8 mouse cellular contexts compared by ENCODE assay signal in the genomic region with DNA sequence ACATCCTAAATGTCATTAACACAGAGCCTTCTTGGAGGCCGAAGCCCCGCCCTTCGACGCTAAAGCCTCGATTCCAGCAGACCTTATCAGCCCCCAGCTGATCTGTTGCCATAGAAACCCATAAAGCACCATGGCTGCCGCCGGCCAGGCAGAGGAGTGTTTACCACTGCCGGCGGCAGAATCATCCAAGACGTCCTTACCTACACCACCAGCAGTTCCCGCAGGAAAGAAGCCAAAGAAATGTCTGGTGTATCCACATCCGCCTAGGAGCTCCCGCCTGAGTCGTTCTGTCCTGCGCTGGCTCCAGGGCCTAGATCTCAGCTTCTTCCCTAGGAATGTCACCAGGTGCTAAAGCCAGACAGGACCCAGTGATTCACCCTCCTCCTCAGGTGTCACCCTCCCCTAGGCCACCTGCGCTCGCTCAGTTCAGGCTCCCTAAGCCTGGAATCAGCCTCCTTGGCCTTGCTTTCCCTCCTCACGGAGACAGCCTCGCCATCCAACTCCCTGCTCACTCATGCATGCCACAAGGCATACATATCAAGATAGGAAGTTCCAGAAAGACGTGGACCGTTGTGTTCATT. TPM values are rescaled to one million over a fixed set of nuclear protein-coding genes. Genes with fewer than 3 reads are reported as not detected.
DNase-seq lines count a peak whose midpoint lies in the region; ATAC-seq and TF ChIP-seq lines count a peak whose summit lies in the region.

A gene (plus strand): TSS at position 111 of the 581 bp plus-strand sequence.

- H3K36me3 ChIP-seq in forebrain, postnatal 0 days (ENCODE audit: insufficient read depth), result no peaks in the 10 kb centered on the region
- no peaks in the 10 kb centered on the region for H3K36me3 ChIP-seq in kidney, postnatal 0 days (ENCODE audit: insufficient read depth, low read length)
- H3K36me3 ChIP-seq in liver, embryonic 13.5 days, result no peaks in the 10 kb centered on the region

- H3K27me3 ChIP-seq in forebrain, postnatal 0 days (ENCODE audit: insufficient read depth, low read length), result no peaks in the 10 kb centered on the region
- no peaks in the 10 kb centered on the region for H3K27me3 ChIP-seq in kidney, postnatal 0 days (ENCODE audit: insufficient read depth, low read length)
- no peaks in the 10 kb centered on the region for H3K27me3 ChIP-seq in liver, embryonic 13.5 days

- H3K9me3 ChIP-seq in forebrain, postnatal 0 days (ENCODE audit: low read length), result no peaks in the 10 kb centered on the region
- no peaks in the 10 kb centered on the region for H3K9me3 ChIP-seq in kidney, postnatal 0 days (replicated peaks; ENCODE audit: low read length)
- H3K9me3 ChIP-seq in liver, embryonic 13.5 days (replicated peaks), result no peaks in the 10 kb centered on the region

- 6% methylated on average over 21 of the region's 21 CpGs for WGBS in forebrain, postnatal 0 days
- 6% methylated on average over 21 of the region's 21 CpGs for WGBS in kidney, postnatal 0 days
- 17% methylated on average over 21 of the region's 21 CpGs for WGBS in liver, embryonic 13.5 days (ENCODE audit: insufficient replicate concordance)

- peak within 1 kb of the TSS; percentile 52 for H3K4me2 ChIP-seq in forebrain, postnatal 0 days (ENCODE audit: low read depth)
- peak within 1 kb of the TSS; percentile 47 for H3K4me2 ChIP-seq in kidney, postnatal 0 days (ENCODE audit: low read length)
- peak within 1 kb of the TSS; percentile 54 for H3K4me2 ChIP-seq in liver, embryonic 13.5 days

- H3K27ac ChIP-seq in forebrain, postnatal 0 days (ENCODE audit: low read depth, low read length), result peak within 1 kb of the TSS; percentile 50; the same call in 1 of the 2 replicates
- no peak within 1 kb of the TSS for H3K27ac ChIP-seq in kidney, postnatal 0 days
- H3K27ac ChIP-seq in liver, embryonic 13.5 days, result no peak within 1 kb of the TSS

- no peak for TF ChIP-seq CTCF in forebrain, postnatal 0 days (IDR thresholded peaks at IDR 0.05; ENCODE audit: low read depth)
- no peak for TF ChIP-seq CTCF in kidney, postnatal 0 days (IDR thresholded peaks at IDR 0.05; ENCODE audit: low read depth)

- H3K9ac ChIP-seq in forebrain, postnatal 0 days, result peak within 1 kb of the TSS; percentile 51
- no peak within 1 kb of the TSS for H3K9ac ChIP-seq in kidney, postnatal 0 days (ENCODE audit: low read depth, low read length)
- no peak within 1 kb of the TSS for H3K9ac ChIP-seq in liver, embryonic 13.5 days

- ATAC-seq in cerebellum, adult (ENCODE audit: insufficient number of reproducible peaks, low FRiP score, low TSS enrichment), result peak; percentile 68
- ATAC-seq in forebrain, postnatal 0 days, result peak; percentile 89
- peak; percentile 85; the same call in 1 of the 2 replicates for ATAC-seq in kidney, postnatal 0 days (replicated peaks; ENCODE audit: low FRiP score, low read depth)
- peak; percentile 67 for ATAC-seq in liver, embryonic 13.5 days (ENCODE audit: low read depth)

- DNase-seq in cerebellum, adult 8-10 months, result no peak
- peak; percentile 37 for DNase-seq in c-Kit-positive CD71-positive TER-119-positive erythroid progenitor cells, embryonic 14.5 days (ENCODE audit: low spot score)
- DNase-seq in forebrain, postnatal 0 days, result peak; percentile 73
- peak; percentile 46 for DNase-seq in kidney, postnatal 0 days (ENCODE audit: low spot score)
- DNase-seq in liver, embryonic 13.5 days, result peak; percentile 37
- DNase-seq in retina, postnatal 1 day, result peak; percentile 81
- DNase-seq in spleen, postnatal 4 days (ENCODE audit: low spot score in 2 of 2), result no peak

- peaks cover 7% of the 10 kb centered on the region for H3K4me1 ChIP-seq in forebrain, postnatal 0 days (ENCODE audit: insufficient read depth)
- no peaks in the 10 kb centered on the region for H3K4me1 ChIP-seq in kidney, postnatal 0 days (replicated peaks; ENCODE audit: insufficient read depth, low read length)
- peaks cover 7% of the 10 kb centered on the region; the same call in 1 of the 2 replicates for H3K4me1 ChIP-seq in liver, embryonic 13.5 days (replicated peaks)

- H3K4me3 ChIP-seq in forebrain, postnatal 0 days (ENCODE audit: low read depth, low read length), result peak within 1 kb of the TSS; percentile 25
- H3K4me3 ChIP-seq in kidney, postnatal 0 days (replicated peaks; ENCODE audit: low read depth, low read length), result peak within 1 kb of the TSS; percentile 6; the same call in 1 of the 2 replicates
- H3K4me3 ChIP-seq in liver, embryonic 13.5 days (replicated peaks), result peak within 1 kb of the TSS; percentile 14; the same call in 1 of the 2 replicates

RNA-seq across cellular contexts. Expression of the gene that starts here (rescaled TPM):
- total RNA-seq in forebrain, postnatal 0 days (2014; rRNA removed), result 0.77 TPM in 1 of 2 replicates, not detected in the other
- polyA plus RNA-seq in forebrain, postnatal 0 days (2015; fragmentation: Nextera tagmentation; extraction: Ambion mirVana), result 0.23 and 0.48 TPM in 2 replicates
- not detected in 2 replicates for polyA plus RNA-seq in kidney, postnatal 0 days (2015; fragmentation: Nextera tagmentation; extraction: Ambion mirVana)
- polyA plus RNA-seq in liver, embryonic 13.5 days (2015; fragmentation: Nextera tagmentation; extraction: Ambion mirVana), result not detected in 2 replicates

Comparison
In these comparisons a context has a peak if more than half of its experiments do, and no peak if none do; other contexts are left out.
1. Peak in DNase-seq, ATAC-seq, H3K4me3 ChIP-seq, H3K27ac ChIP-seq, H3K9ac ChIP-seq and H3K4me2 ChIP-seq in forebrain, postnatal 0 days; RNA of the gene not detected or under 1 TPM.
2. Peak in DNase-seq, ATAC-seq, H3K4me3 ChIP-seq and H3K4me2 ChIP-seq in kidney, postnatal 0 days; RNA of the gene not detected or under 1 TPM.
3. Peak in DNase-seq, ATAC-seq, H3K4me3 ChIP-seq and H3K4me2 ChIP-seq in liver, embryonic 13.5 days; RNA of the gene not detected or under 1 TPM.
4. DNase-seq: peak in c-Kit-positive CD71-positive TER-119-positive erythroid progenitor cells, embryonic 14.5 days (single experiment) and retina, postnatal 1 day (single experiment); none in cerebellum, adult 8-10 months (single experiment) and spleen, postnatal 4 days (0 of 2).
5. Peak in every context shown above with its lines, with median percentiles within 50 percentile points of each other: ATAC-seq, H3K4me2 ChIP-seq and H3K4me3 ChIP-seq.